Mouse (Mus musculus) embryonic fibroblast, embryonic 13.5 days (primary cell): ENCODE measurements around the gene Olfr1089.

ENCODE experiments used
- CTCF ChIP-seq: IDR thresholded peaks from 2 replicates; pipeline ENCODE4 v1.5.1; 2011; ENCODE audit warnings: mild to moderate bottlenecking, control low read depth, low read length, moderate library complexity, borderline replicate concordance; ENCODE audit not compliant: insufficient read depth
- POLR2A ChIP-seq: IDR thresholded peaks from 2 replicates; pipeline ENCODE4 v1.6.1; 2011; ENCODE audit warnings: low read depth, mild to moderate bottlenecking, control low read depth, low read length, moderate library complexity

DNA sequence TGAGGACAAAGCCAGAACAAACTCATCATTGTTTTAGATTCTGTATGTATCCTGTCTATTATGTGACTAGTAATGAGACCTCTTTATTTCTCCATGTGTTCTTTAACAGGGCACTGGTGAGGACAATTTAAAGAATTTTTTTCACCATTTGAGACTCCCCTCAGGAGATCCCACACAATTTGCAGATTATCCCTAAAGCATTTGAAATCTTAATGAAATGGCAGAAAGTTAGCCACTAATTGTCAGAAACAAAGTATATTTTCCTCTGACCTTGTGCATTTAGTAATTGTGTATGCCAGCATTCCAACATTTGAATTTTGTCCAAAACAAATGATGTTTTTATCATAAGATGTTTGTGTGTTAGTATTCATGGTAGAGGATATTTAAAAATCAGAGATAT, 35.2 kb downstream of the Olfr1089 start, which contains the start of gene Olfr1087:
- TF ChIP-seq CTCF, result no peak
- TF ChIP-seq POLR2A, result no peak
